Mouse (Mus musculus) MEL (cell line): ENCODE measurements around the gene Arhgap29.

ENCODE experiments used
- MAX ChIP-seq: IDR thresholded peaks from 2 replicates; pipeline ENCODE4 v1.6.1; 2011; ENCODE audit warnings: low read length, improper control_type of control experiment
- POLR2A ChIP-seq, 2 experiments: IDR thresholded peaks; 2 replicates each; pipeline ENCODE4 v1.6.1; 2011 to 2012; ENCODE audit warnings: low read length in 2 of 2, mild to moderate bottlenecking in 2 of 2, control low read depth in 1 of 2, improper control_type of control experiment in 1 of 2, low read depth in 1 of 2, moderate library complexity in 1 of 2; ENCODE audit not compliant: control insufficient read depth in 1 of 2, insufficient read depth in 1 of 2, poor library complexity in 1 of 2

GRCm38 (mm10) chr3:121981306-121981705 lies 29.0 kb downstream of the Arhgap29 start:
- TF ChIP-seq POLR2A (IDR thresholded peaks at IDR 0.05; ENCODE audit: control insufficient read depth in 1 of 2, insufficient read depth in 1 of 2, low read depth in 1 of 2, low read length in 2 of 2, poor library complexity in 1 of 2) (no peak), MAX (no peak)
